Mouse (Mus musculus): ENCODE data around the gene Pakap. TPM values are rescaled to one million over a fixed set of nuclear protein-coding genes. Genes with fewer than 3 reads are reported as not detected.

The Pakap gene
- polyA plus RNA-seq, 1 experiment from 2014 or later = 30.1 TPM

GRCm38 (mm10) chr4:57764392-57764791 lies 196.4 kb downstream of the Pakap start:
- Histone ChIP-seq H3K27ac (ENCODE audit: low read length) (peak overlapping the region; percentile 35; the same call in 1 of the 2 replicates), H3K4me2 (replicated peaks; ENCODE audit: low read depth, low read length) (no peak overlapping the region), H3K36me3 (ENCODE audit: control insufficient read depth, insufficient read depth, low read length) (no peaks in the 10 kb centered on the region), H3K4me3 (ENCODE audit: low read depth, low read length) (no peak overlapping the region), H3K27me3 (ENCODE audit: control insufficient read depth, insufficient read depth, low read length) (no peaks in the 10 kb centered on the region), H3K9ac (replicated peaks; ENCODE audit: low read depth, low read length) (no peak overlapping the region), H3K4me1 (ENCODE audit: control insufficient read depth, insufficient read depth, low read length) (peaks cover 7% of the 10 kb centered on the region; the same call in 1 of the 2 replicates), H3K9me3 (ENCODE audit: control insufficient read depth, low read depth, low read length) (no peaks in the 10 kb centered on the region)
- WGBS = 36% methylated on average over 1 of the region's 1 CpGs
- no peak for ATAC-seq (ENCODE audit: insufficient number of reproducible peaks, insufficient read depth, low FRiP score, low read depth)

DNA sequence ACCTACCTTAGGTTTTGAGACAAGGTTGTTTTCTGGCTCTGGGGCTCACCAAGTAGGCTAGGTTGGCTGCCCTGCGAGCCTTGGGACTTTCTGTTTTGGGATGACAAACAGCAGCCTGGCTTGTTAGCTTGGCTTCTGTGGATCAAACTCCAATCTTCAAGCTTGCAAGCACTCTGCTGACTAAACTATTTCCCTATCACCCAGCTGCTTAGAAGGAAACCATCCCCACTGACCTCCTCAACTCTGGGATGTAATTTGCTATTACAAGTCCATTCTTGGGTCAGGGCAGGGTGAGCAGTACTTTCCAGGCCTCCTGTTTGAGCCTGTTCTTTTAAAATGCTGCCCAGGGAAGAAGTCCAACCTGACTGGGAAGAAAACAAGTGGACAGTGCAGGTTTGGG lies 196.9 kb downstream of the Pakap start:
- no peak for ATAC-seq (ENCODE audit: insufficient number of reproducible peaks, insufficient read depth, low FRiP score, low read depth)
- no peak overlapping the region for H3K4me2 ChIP-seq (replicated peaks; ENCODE audit: low read depth, low read length)

DNA sequence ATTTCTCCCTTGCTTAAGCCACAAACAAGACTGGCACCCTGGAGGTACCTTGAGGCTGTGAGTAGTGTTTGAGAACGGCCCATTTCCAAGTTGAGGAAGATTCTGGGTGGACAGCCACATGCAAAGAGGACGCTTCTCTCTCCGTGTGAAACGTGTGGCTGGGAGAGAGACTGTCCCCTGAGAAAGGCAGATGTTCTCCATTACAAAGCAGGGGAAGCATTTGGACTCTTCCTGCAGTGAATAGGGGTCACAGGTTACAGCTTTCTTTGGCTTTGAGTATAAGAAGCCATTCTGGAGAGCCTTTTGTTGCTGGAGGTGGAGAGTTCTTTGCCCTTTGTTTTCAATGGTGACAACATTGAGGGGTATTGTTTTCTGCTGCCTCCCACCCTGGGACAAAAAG lies 197.8 kb downstream of the Pakap start:
- peaks cover 7% of the 10 kb centered on the region; the same call in 1 of the 2 replicates for H3K4me1 ChIP-seq (ENCODE audit: control insufficient read depth, insufficient read depth, low read length)
- H3K9ac ChIP-seq (replicated peaks; ENCODE audit: low read depth, low read length) = no peak overlapping the region
- H3K27ac ChIP-seq (ENCODE audit: low read length) = no peak overlapping the region
- no peaks in the 10 kb centered on the region for H3K27me3 ChIP-seq (ENCODE audit: control insufficient read depth, insufficient read depth, low read length)
- 48% methylated on average over 4 of the region's 4 CpGs for WGBS
- H3K4me3 ChIP-seq (ENCODE audit: low read depth, low read length) = no peak overlapping the region
- H3K36me3 ChIP-seq (ENCODE audit: control insufficient read depth, insufficient read depth, low read length) = no peaks in the 10 kb centered on the region
- ATAC-seq (ENCODE audit: insufficient number of reproducible peaks, insufficient read depth, low FRiP score, low read depth) = no peak
- H3K4me2 ChIP-seq (replicated peaks; ENCODE audit: low read depth, low read length) = no peak overlapping the region
- no peaks in the 10 kb centered on the region for H3K9me3 ChIP-seq (ENCODE audit: control insufficient read depth, low read depth, low read length)

More for the DNA sequence above, 196.9 kb downstream of the Pakap start:
- Histone ChIP-seq H3K27ac (ENCODE audit: low read length) (no peak overlapping the region; the same call in 1 of the 2 replicates), H3K9me3 (ENCODE audit: control insufficient read depth, low read depth, low read length) (no peaks in the 10 kb centered on the region), H3K9ac (replicated peaks; ENCODE audit: low read depth, low read length) (no peak overlapping the region), H3K27me3 (ENCODE audit: control insufficient read depth, insufficient read depth, low read length) (no peaks in the 10 kb centered on the region), H3K4me3 (ENCODE audit: low read depth, low read length) (no peak overlapping the region), H3K36me3 (ENCODE audit: control insufficient read depth, insufficient read depth, low read length) (no peaks in the 10 kb centered on the region), H3K4me1 (ENCODE audit: control insufficient read depth, insufficient read depth, low read length) (peaks cover 7% of the 10 kb centered on the region; the same call in 1 of the 2 replicates)
- WGBS = 61% methylated on average over 1 of the region's 1 CpGs

DNA sequence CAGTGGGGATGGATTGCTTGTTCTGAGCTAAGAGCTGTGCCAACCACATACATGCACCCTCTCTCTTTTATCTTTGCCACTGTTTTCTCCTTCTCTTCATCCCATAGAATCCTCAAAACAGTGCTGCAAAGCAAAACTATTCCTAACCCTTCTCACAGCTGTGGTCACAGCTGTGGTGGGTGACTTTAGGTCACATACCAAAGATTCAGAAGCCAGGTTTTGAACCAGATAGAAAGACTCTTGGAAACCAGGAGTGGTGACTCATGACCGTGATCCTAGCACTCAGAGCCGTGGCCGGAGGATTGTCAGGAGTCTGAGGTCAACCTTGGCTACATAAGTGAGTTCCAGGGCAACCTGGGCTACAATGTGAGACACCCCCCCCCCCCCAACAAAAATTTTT lies 201.0 kb downstream of the Pakap start:
- ATAC-seq (ENCODE audit: insufficient number of reproducible peaks, insufficient read depth, low FRiP score, low read depth) = no peak
- Histone ChIP-seq H3K36me3 (ENCODE audit: control insufficient read depth, insufficient read depth, low read length) (no peaks in the 10 kb centered on the region), H3K27me3 (ENCODE audit: control insufficient read depth, insufficient read depth, low read length) (no peaks in the 10 kb centered on the region), H3K4me3 (ENCODE audit: low read depth, low read length) (no peak overlapping the region), H3K4me2 (replicated peaks; ENCODE audit: low read depth, low read length) (no peak overlapping the region), H3K9me3 (ENCODE audit: control insufficient read depth, low read depth, low read length) (no peaks in the 10 kb centered on the region), H3K27ac (ENCODE audit: low read length) (no peak overlapping the region), H3K9ac (replicated peaks; ENCODE audit: low read depth, low read length) (no peak overlapping the region), H3K4me1 (ENCODE audit: control insufficient read depth, insufficient read depth, low read length) (peaks cover 7% of the 10 kb centered on the region; the same call in 1 of the 2 replicates)
- 50% methylated on average over 3 of the region's 3 CpGs for WGBS

- H3K9me3 ChIP-seq (ENCODE audit: control insufficient read depth, low read depth, low read length) = no peaks in the 10 kb centered on the region
- no peak overlapping the region for H3K4me3 ChIP-seq (ENCODE audit: low read depth, low read length)
- H3K27ac ChIP-seq (ENCODE audit: low read length) = no peak overlapping the region
- no peaks in the 10 kb centered on the region for H3K27me3 ChIP-seq (ENCODE audit: control insufficient read depth, insufficient read depth, low read length)
- H3K36me3 ChIP-seq (ENCODE audit: control insufficient read depth, insufficient read depth, low read length) = no peaks in the 10 kb centered on the region
- H3K4me2 ChIP-seq (replicated peaks; ENCODE audit: low read depth, low read length) = no peak overlapping the region
- no peaks in the 10 kb centered on the region; the same call in 1 of the 2 replicates for H3K4me1 ChIP-seq (ENCODE audit: control insufficient read depth, insufficient read depth, low read length)
- ATAC-seq (ENCODE audit: insufficient number of reproducible peaks, insufficient read depth, low FRiP score, low read depth) = no peak
- H3K9ac ChIP-seq (replicated peaks; ENCODE audit: low read depth, low read length) = no peak overlapping the region
- WGBS = 85% methylated on average over 4 of the region's 4 CpGs
Observed at GRCm38 (mm10) chr4:57770185-57770823, 202.3 kb downstream of the Pakap start.

DNA sequence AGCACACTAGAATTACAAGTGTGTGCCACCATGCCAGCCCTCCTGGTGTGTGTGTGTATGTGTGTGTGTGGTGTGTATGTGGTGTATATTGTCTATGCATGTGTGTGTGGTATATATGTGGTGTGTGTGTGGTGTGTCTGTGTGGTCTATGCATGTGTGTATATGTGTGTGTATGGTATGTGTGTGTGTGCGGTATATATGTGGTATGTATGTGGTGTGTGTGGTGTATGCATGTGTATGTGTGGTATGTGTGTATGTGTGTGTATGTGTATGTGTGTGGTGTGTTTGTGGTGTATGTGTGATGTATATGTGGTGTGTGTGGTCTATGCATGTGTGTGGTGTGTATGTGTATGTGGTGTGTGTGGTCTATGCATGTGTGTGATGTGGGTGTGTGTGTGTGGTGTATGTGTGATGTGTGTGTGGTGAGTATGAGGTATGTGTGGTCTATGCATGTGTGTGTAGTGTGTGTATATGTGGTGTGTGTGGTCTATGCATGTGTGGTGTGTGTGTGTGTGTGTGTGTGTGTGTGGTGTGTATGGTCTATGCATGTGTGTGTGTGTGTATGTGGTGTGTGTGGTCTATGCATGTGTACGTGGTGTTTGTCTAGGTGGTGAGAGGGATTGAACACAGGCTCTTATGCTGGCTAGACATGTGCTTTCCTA lies 203.7 kb downstream of the Pakap start:
- Histone ChIP-seq H3K9me3 (ENCODE audit: control insufficient read depth, low read depth, low read length) (no peaks in the 10 kb centered on the region), H3K4me2 (replicated peaks; ENCODE audit: low read depth, low read length) (no peak overlapping the region), H3K4me3 (ENCODE audit: low read depth, low read length) (no peak overlapping the region), H3K27me3 (ENCODE audit: control insufficient read depth, insufficient read depth, low read length) (no peaks in the 10 kb centered on the region), H3K27ac (ENCODE audit: low read length) (no peak overlapping the region), H3K9ac (replicated peaks; ENCODE audit: low read depth, low read length) (no peak overlapping the region), H3K4me1 (ENCODE audit: control insufficient read depth, insufficient read depth, low read length) (no peaks in the 10 kb centered on the region), H3K36me3 (ENCODE audit: control insufficient read depth, insufficient read depth, low read length) (no peaks in the 10 kb centered on the region)
- 86% methylated on average over 2 of the region's 2 CpGs for WGBS
- no peak for ATAC-seq (ENCODE audit: insufficient number of reproducible peaks, insufficient read depth, low FRiP score, low read depth)

DNA sequence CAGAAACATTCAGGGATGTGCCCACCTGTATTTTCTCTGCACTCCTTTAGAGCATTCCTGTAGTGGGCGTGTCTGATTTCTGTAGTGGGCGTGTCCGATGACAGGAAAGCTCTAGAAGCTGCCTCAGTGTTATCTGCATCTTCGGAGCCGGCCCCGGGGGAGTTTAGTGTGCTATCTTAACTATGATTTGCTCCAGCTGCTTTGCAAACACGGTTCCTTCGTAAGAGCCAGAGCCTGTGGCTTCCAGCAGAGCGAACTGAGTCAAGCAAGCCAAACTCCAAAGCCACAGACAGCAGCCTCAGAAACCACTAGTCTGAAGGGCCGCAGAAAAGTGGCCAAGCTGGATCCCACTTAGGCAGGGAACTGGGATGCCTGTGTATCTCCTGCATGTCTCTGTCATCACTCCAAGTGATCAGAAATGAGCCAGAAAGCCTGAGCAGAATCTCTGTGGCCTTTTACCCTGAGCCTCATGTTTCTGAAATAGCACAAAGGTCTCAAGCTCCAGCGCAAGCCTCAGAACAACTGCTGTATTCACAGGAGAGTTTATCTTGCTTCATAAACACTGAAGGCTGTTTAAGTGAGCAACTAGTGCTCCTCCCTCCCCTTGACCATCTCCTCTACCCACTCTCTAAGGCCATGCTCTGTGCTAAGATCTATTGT lies 205.0 kb downstream of the Pakap start:
- no peak overlapping the region for H3K9ac ChIP-seq (replicated peaks; ENCODE audit: low read depth, low read length)
- no peaks in the 10 kb centered on the region for H3K36me3 ChIP-seq (ENCODE audit: control insufficient read depth, insufficient read depth, low read length)
- peak; percentile 42; the same call in 1 of the 2 replicates for ATAC-seq (ENCODE audit: insufficient number of reproducible peaks, insufficient read depth, low FRiP score, low read depth)
- H3K27me3 ChIP-seq (ENCODE audit: control insufficient read depth, insufficient read depth, low read length) = no peaks in the 10 kb centered on the region
- WGBS = 26% methylated on average over 11 of the region's 11 CpGs
- no peak overlapping the region for H3K4me2 ChIP-seq (replicated peaks; ENCODE audit: low read depth, low read length)
- H3K27ac ChIP-seq (ENCODE audit: low read length) = no peak overlapping the region
- no peaks in the 10 kb centered on the region for H3K4me1 ChIP-seq (ENCODE audit: control insufficient read depth, insufficient read depth, low read length)
- H3K9me3 ChIP-seq (ENCODE audit: control insufficient read depth, low read depth, low read length) = no peaks in the 10 kb centered on the region
- H3K4me3 ChIP-seq (ENCODE audit: low read depth, low read length) = no peak overlapping the region

DNA sequence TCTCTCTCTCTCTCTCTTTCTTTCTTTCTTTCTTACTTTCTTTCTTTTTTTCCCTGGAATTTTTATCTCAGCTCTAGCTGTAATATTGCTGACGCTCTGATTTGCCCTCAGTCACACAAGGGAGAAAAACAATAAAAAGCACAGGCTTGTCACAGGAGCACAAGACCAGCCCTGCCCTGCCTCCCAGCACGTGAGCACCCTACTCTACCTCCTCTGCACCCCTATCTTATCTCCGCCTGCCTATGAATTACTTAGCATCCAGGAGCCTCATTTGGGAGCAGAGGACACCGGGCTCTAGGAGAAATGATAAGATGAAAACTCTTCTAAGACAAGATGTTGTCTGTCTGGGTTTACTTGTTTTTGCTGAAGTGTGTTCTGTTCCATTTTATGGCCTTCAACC lies 206.5 kb downstream of the Pakap start:
- no peaks in the 10 kb centered on the region for H3K27me3 ChIP-seq (ENCODE audit: control insufficient read depth, insufficient read depth, low read length)
- ATAC-seq (ENCODE audit: insufficient number of reproducible peaks, insufficient read depth, low FRiP score, low read depth) = no peak
- H3K36me3 ChIP-seq (ENCODE audit: control insufficient read depth, insufficient read depth, low read length) = no peaks in the 10 kb centered on the region
- H3K9me3 ChIP-seq (ENCODE audit: control insufficient read depth, low read depth, low read length) = no peaks in the 10 kb centered on the region
- H3K4me2 ChIP-seq (replicated peaks; ENCODE audit: low read depth, low read length) = no peak overlapping the region
- no peak overlapping the region for H3K4me3 ChIP-seq (ENCODE audit: low read depth, low read length)
- WGBS = 64% methylated on average over 4 of the region's 4 CpGs
- no peak overlapping the region for H3K27ac ChIP-seq (ENCODE audit: low read length)
- H3K9ac ChIP-seq (replicated peaks; ENCODE audit: low read depth, low read length) = no peak overlapping the region
- H3K4me1 ChIP-seq (ENCODE audit: control insufficient read depth, insufficient read depth, low read length) = no peaks in the 10 kb centered on the region
